Mouse (Mus musculus): ENCODE measurements around the gene Pmfbp1.

- TF ChIP-seq GATA1 (IDR thresholded peaks at IDR 0.05; ENCODE audit: borderline replicate concordance, low read length) (no peak), FLI1 (IDR thresholded peaks at IDR 0.05; ENCODE audit: low read length) (no peak)
Measured at GRCm38 (mm10) chr8:109536703-109537102, 42.9 kb downstream of the Pmfbp1 start.

Measured in megakaryocyte, embryonic 14.5 days (primary cell).